Mouse (Mus musculus) embryonic facial prominence, embryonic 13.5 days (tissue): ENCODE results near the gene Faap24. TPM values are rescaled to one million over a fixed set of nuclear protein-coding genes. Genes with fewer than 3 reads are reported as not detected.

Experiments used
- polyA plus RNA-seq: library from polyadenylated mRNA; unstranded; fragments of >200 nt; fragmentation: Nextera tagmentation; extraction: Ambion mirVana; gene quantifications from 2 replicates; pipeline ENCODE4 v1.2.1, GENCODE M21; 2015

Gene Faap24
- polyA plus RNA-seq, 1 experiment from 2014 or later = 17.4 TPM

Other genes with a start within 250 kb of the Faap24 start
- gene Slc7a10, start 210.5 kb downstream of the Faap24 start, polyA plus RNA-seq = 5.3 and 5.5 TPM in 2 replicates
- gene Lrp3, start 181.3 kb downstream of the Faap24 start, polyA plus RNA-seq = 10.3 and 11.2 TPM in 2 replicates
- 20.2 and 21.7 TPM in 2 replicates for gene Gpatch1, start 78.4 kb downstream of the Faap24 start, polyA plus RNA-seq
- gene Rhpn2, start 62.7 kb downstream of the Faap24 start, polyA plus RNA-seq = 4.3 and 5.6 TPM in 2 replicates
- 52.7 and 54.1 TPM in 2 replicates for gene Cep89, start 199 bp upstream of the Faap24 start, polyA plus RNA-seq
- 0.27 and 1.2 TPM in 2 replicates for gene Slc7a9, start 52.0 kb upstream of the Faap24 start, polyA plus RNA-seq
- 0.76 TPM in 1 of 2 replicates, not detected in the other for gene Tdrd12, start 140.9 kb upstream of the Faap24 start, polyA plus RNA-seq
- gene Nudt19, start 159.5 kb upstream of the Faap24 start, polyA plus RNA-seq = 57.4 and 61.9 TPM in 2 replicates
- gene Rgs9bp, start 188.7 kb upstream of the Faap24 start, polyA plus RNA-seq = 0.26 and 0.28 TPM in 2 replicates
- 39.0 and 42.3 TPM in 2 replicates for gene Ankrd27, start 189.4 kb upstream of the Faap24 start, polyA plus RNA-seq